Mouse (Mus musculus) adrenal gland, adult 10 weeks (tissue): ENCODE data around the gene Alkal2. TPM values are rescaled to one million over a fixed set of nuclear protein-coding genes. Genes with fewer than 3 reads are reported as not detected.

Experiments
- polyA plus RNA-seq: library from polyadenylated mRNA; stranded (reverse); fragments of 350-450 nt; fragmentation: Illumina TruSeq; extraction: RNeasy Lipid Tissue Mini Kit (QIAGEN cat#74804); gene quantifications from one replicate; pipeline ENCODE4 v1.2.3, GENCODE M21; 2014; ENCODE audit warnings: low read depth, low replicate concordance

Alkal2 gene
- 1.0 TPM for polyA plus RNA-seq

DNA sequence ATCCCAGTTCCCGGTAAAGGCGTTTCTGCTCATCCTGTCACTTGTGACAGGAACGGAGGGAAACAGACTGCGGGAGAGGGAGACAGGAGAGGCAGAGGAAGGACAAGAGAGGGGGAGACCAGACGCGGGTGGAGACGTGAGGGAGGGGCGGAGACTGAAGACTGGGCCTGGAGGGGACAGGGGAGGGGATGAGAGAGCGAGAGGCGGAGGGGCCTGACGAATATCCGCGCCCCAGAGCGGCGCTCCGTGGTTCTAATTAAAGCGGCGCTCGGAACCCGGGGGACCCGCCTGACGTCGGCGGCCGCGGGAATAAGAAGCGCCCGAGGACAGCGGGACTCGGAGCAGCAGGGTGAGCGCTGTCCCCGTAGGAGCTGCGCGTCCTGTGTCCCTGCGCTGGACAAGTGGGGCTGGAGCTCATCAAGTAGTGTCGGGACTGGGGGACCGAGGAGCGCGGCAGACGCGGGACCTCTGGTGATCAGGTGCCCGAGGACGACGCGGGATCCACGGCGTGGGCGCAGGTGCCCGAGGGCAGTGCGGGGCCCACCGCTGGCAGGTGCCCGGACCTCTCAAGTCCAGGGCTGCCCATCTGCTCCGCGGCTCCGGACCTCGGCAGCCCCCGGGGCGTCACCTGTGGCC, at the start of gene Alkal2:
Gene Alkal2, plus strand, starts transcription at position 337 of the 636 bp plus-strand sequence.

GRCm38 (mm10) chr12:30911261-30912047, 27.3 kb downstream of the Alkal2 start, which contains the start of the genes Acp1 and Sh3yl1:
Acp1 (minus strand) TSS chr12:30911589.
Sh3yl1 (plus strand) TSS chr12:30911668.

Other genes starting within 250 kb of the Alkal2 start
- gene Acp1, start 27.3 kb downstream of the Alkal2 start, polyA plus RNA-seq: 96.8 TPM
- gene Sh3yl1, start 27.3 kb downstream of the Alkal2 start, polyA plus RNA-seq: 6.8 TPM
- gene Fam110c, start 189.5 kb downstream of the Alkal2 start, polyA plus RNA-seq: 0.76 TPM